Mouse (Mus musculus): ENCODE data around the gene Phf7.

The Phf7 gene

GRCm38 (mm10) chr14:31233070-31233995 is 17.8 kb downstream of the Phf7 start:
- DNase-seq (ENCODE audit: inconsistent age in 2 of 2, low spot score in 1 of 2): peak; percentile 42 to 71

GRCm38 (mm10) chr14:31232404-31233069 is 18.6 kb downstream of the Phf7 start:
- peak in 1 of 2 experiments; percentile 67 for DNase-seq (ENCODE audit: inconsistent age in 2 of 2, low spot score in 1 of 2)

GRCm38 (mm10) chr14:31230442-31230841 is 20.7 kb downstream of the Phf7 start:
- DNase-seq (ENCODE audit: inconsistent age in 2 of 2, low spot score in 1 of 2): peak in 1 of 2 experiments; percentile 46

- peak in 1 of 2 experiments; percentile 58 for DNase-seq (ENCODE audit: inconsistent age in 2 of 2, low spot score in 1 of 2)
Observed at GRCm38 (mm10) chr14:31228234-31228633, 22.9 kb downstream of the Phf7 start.

- peak in 1 of 2 experiments; percentile 25 for DNase-seq (ENCODE audit: inconsistent age in 2 of 2, low spot score in 1 of 2)
Observed at GRCm38 (mm10) chr14:31226978-31227377, 24.1 kb downstream of the Phf7 start.

- DNase-seq (ENCODE audit: inconsistent age in 2 of 2, low spot score in 1 of 2): peak; percentile 62 to 71
Observed at GRCm38 (mm10) chr14:31217666-31218065, 33.5 kb downstream of the Phf7 start, which contains the start of gene Sema3g. Sema3g (plus strand) TSS chr14:31217860.

GRCm38 (mm10) chr14:31216846-31217245 is 34.3 kb downstream of the Phf7 start, which contains the start of gene Nisch:
Nisch (minus strand) TSS chr14:31216946.
- DNase-seq (ENCODE audit: inconsistent age in 2 of 2, low spot score in 1 of 2): no peak

GRCm38 (mm10) chr14:31215157-31216002 is 35.7 kb downstream of the Phf7 start:
- DNase-seq (ENCODE audit: inconsistent age in 2 of 2, low spot score in 1 of 2): peak; percentile 62 to 90

- DNase-seq (ENCODE audit: inconsistent age in 2 of 2, low spot score in 1 of 2): no peak
Observed at GRCm38 (mm10) chr14:31214684-31215083, 36.4 kb downstream of the Phf7 start.

GRCm38 (mm10) chr14:31213868-31214267 is 37.2 kb downstream of the Phf7 start:
- no peak for DNase-seq (ENCODE audit: inconsistent age in 2 of 2, low spot score in 1 of 2)

GRCm38 (mm10) chr14:31212499-31212898 is 38.6 kb downstream of the Phf7 start:
- no peak for DNase-seq (ENCODE audit: inconsistent age in 2 of 2, low spot score in 1 of 2)

- DNase-seq (ENCODE audit: inconsistent age in 2 of 2, low spot score in 1 of 2): no peak
Observed at GRCm38 (mm10) chr14:31211854-31212253, 39.3 kb downstream of the Phf7 start.

GRCm38 (mm10) chr14:31209133-31209557 is 42.0 kb downstream of the Phf7 start:
- no peak for DNase-seq (ENCODE audit: inconsistent age in 2 of 2, low spot score in 1 of 2)

- DNase-seq (ENCODE audit: inconsistent age in 2 of 2, low spot score in 1 of 2): no peak
Observed at GRCm38 (mm10) chr14:31208084-31208483, 43.0 kb downstream of the Phf7 start, which contains the start of gene Tnnc1. Tnnc1 (plus strand) TSS chr14:31208312.

- DNase-seq (ENCODE audit: inconsistent age in 2 of 2, low spot score in 1 of 2): peak; percentile 70 to 88
Observed at GRCm38 (mm10) chr14:31207070-31207830, 43.9 kb downstream of the Phf7 start.

GRCm38 (mm10) chr14:31206472-31206981 is 44.6 kb downstream of the Phf7 start:
- peak; percentile 96 to 98 for DNase-seq (ENCODE audit: inconsistent age in 2 of 2, low spot score in 1 of 2)

GRCm38 (mm10) chr14:31205562-31206467 is 45.3 kb downstream of the Phf7 start:
- DNase-seq (ENCODE audit: inconsistent age in 2 of 2, low spot score in 1 of 2): peak; percentile 68 to 86

GRCm38 (mm10) chr14:31205244-31205561 is 45.9 kb downstream of the Phf7 start:
- no peak for DNase-seq (ENCODE audit: inconsistent age in 2 of 2, low spot score in 1 of 2)

- DNase-seq (ENCODE audit: inconsistent age in 2 of 2, low spot score in 1 of 2): no peak
Observed at GRCm38 (mm10) chr14:31204844-31205243, 46.3 kb downstream of the Phf7 start.

Measured in adrenal gland, adult (tissue).